Mouse (Mus musculus): ENCODE data around the gene Chn2.

The Chn2 gene

GRCm38 (mm10) chr6:54118897-54119296, 79.5 kb downstream of the Chn2 start:
- no peak for DNase-seq (ENCODE audit: low spot score in 2 of 2)

GRCm38 (mm10) chr6:54119461-54119860, 80.1 kb downstream of the Chn2 start:
- DNase-seq (ENCODE audit: low spot score in 2 of 2): no peak

GRCm38 (mm10) chr6:54119885-54120666, 80.7 kb downstream of the Chn2 start:
- DNase-seq (ENCODE audit: low spot score in 2 of 2): no peak

DNA sequence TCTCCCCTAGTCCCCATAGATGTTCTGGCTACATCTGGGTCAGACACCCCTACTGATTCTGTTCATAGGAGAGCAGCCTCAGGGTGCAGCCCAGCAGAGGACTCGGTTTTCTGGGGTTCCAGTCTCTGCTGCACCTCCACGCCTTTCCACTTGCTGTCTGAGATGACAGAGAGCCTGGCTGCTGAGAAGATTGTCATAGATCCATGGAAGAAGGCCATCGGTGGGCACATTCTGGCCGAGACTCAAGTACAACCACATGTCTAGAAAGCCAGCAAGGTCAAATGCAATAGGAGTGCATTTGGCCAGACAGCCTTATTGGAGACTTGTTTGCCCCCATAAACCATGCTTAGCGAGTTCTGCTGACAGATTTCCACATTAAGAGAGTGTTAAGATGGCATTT, 81.5 kb downstream of the Chn2 start:
- DNase-seq (ENCODE audit: low spot score in 2 of 2): no peak

- no peak for DNase-seq (ENCODE audit: low spot score in 2 of 2)
Observed at GRCm38 (mm10) chr6:54124519-54124918, 85.2 kb downstream of the Chn2 start.

DNA sequence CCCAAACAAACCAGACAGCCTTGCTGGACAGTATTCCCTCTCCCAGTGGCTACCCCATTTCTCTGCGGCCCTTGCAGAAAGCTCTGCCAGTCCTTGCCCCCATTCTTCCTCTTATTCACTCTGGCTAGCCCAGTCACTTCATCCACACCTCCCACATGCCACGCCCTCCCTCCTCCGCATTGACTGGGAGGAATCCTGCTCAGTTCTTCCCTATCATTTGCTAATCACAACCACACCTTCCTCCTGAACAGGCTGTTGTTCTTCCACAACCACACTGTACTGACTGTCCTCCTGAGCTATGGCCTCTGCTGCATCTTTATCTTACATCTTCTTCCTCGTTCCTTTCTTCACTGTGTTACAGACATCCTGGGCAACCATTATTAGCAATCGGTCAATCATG, 86.2 kb downstream of the Chn2 start:
- DNase-seq (ENCODE audit: low spot score in 2 of 2): no peak

GRCm38 (mm10) chr6:54126225-54126992, 87.1 kb downstream of the Chn2 start:
- DNase-seq (ENCODE audit: low spot score in 2 of 2): no peak

GRCm38 (mm10) chr6:54126993-54127697, 87.8 kb downstream of the Chn2 start:
- DNase-seq (ENCODE audit: low spot score in 2 of 2): no peak

GRCm38 (mm10) chr6:54128702-54129101, 89.3 kb downstream of the Chn2 start:
- no peak for DNase-seq (ENCODE audit: low spot score in 2 of 2)

DNA sequence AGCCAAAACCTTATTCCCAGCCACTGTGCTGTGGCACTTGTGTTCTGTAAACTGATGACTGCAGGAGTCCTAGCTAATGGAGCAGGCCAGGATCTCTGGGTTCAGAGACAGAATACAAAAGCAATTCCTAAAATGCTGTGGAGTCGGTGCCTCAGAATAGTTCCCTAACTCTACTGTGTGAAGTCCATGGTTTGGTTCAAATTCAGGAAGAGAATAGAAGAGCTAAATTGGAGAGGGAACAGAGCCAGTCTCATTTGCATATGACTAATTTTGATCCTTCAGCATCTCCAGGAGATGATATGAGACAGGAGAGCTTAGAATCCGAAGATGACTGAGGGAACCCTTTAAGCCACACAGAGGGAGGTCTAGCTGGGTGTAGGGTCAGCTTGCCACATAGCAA, 90.2 kb downstream of the Chn2 start:
- DNase-seq (ENCODE audit: low spot score in 2 of 2): no peak

DNA sequence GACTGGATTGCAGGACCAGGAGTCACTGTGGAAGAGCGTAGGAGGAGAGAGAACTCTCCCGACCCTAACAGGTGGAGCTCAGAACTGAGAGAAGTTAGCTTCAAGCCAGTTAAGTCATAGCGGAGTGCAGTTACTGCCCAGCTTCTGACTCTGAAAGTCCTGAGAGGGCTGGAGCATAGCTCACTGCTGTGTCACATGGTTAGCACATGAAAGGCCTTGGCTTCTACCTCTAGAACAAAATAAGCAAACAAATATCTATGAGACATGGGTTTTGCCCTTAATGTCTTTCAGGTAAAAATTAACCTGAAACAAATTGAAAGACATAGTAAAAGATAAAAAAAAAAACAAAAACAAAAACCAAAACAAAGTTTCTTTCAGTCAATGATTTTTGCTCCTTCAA, 91.5 kb downstream of the Chn2 start:
- no peak for DNase-seq (ENCODE audit: low spot score in 2 of 2)

DNA sequence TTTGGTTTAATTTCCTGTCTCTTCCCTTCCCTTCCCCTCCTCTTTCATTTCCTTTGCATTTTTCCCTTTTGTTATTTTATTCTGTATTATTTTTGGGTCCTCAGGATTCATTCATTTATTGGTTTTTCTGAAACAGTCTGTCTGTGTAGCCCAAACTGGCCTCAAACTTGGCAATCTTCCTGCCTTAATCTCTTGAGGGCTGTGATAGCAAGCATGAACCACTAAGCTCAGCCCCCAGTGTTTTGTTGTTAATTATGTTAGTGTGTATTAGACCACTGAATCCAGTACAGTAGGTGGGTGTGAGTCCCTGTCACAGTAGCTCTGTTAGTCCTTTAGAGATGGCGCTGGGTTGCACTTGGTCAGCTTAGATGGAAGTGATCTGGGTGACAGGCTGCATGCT, 93.2 kb downstream of the Chn2 start:
- no peak for DNase-seq (ENCODE audit: low spot score in 2 of 2)

GRCm38 (mm10) chr6:54133231-54133630, 93.9 kb downstream of the Chn2 start:
- DNase-seq (ENCODE audit: low spot score in 2 of 2): no peak

DNA sequence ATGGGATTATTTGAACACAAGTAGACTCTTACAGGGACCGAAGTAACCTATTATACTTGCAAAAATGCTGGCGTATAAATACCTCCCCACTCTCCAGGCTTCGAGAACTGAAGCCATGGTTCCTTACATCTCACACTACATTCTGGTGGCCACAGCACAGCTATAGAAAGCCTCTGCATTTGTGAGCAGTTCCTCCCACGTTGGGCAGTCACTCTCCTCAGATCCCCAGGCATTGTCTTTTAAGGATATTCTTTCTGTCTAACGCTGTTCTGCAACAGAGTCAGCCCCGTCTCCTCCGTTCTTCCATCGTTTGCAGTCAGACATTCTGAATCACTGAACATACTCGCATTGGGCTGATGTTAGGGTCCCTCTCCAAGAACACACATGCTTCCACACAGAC, 98.8 kb downstream of the Chn2 start:
- no peak for DNase-seq (ENCODE audit: low spot score in 2 of 2)

DNA sequence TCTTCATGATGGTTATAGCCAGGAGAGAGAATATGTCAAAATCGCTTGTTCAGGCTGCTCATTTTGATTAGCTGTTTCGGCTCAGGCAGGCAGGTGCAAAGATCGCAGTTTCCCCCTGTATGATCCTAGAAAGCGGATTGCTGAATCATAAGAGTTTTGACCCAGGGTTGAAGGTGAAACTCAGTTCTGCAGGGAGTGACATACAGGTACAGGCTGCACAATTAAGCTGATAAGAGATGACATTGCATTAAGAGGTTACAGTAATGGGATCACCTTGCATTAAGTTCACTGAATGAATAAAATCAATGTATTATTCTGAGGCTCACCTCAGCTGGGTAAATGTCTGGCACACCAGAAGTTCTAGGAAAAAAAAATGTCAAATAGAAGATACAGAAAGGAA, 101.1 kb downstream of the Chn2 start:
- no peak for DNase-seq (ENCODE audit: low spot score in 2 of 2)

DNA sequence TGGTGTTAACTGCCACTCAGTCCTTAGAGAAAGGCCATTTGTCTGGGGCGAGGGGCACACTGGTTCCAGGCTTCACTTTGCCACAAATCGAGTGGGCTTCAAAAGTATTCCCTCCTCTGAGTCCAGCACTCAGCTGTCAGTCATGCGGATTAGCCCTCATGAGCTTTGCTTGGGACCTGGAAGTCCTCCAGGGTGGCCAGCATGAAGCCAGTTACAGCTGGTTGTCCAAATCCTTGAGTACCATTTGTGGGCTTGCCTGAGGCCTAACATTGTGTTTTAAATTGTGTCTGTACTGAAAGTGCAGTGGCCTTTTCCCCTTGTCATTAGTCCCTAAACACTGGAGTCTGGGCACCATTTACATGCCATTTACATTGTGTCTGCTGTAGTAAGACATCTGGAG, 101.8 kb downstream of the Chn2 start:
- DNase-seq (ENCODE audit: low spot score in 2 of 2): no peak

- no peak for DNase-seq (ENCODE audit: low spot score in 2 of 2)
Observed at GRCm38 (mm10) chr6:54142848-54143651, 103.7 kb downstream of the Chn2 start.

DNA sequence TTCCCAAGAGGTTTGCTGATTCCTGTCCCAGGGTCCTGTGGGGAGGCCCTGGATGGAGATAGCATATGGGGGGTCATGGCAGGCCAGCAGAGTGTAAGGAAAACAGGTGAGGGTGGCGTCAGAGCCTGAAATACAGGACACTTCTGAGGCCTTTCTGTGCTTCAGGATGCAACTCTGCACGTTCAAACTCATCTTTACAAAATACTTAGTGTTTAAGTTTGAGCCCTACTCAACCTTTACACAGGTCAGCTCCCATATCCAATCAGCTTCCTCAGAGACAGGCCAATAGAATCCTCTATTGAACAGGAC, 104.3 kb downstream of the Chn2 start:
- DNase-seq (ENCODE audit: low spot score in 2 of 2): no peak

GRCm38 (mm10) chr6:54148844-54149526, 109.6 kb downstream of the Chn2 start:
- DNase-seq (ENCODE audit: low spot score in 2 of 2): no peak

DNA sequence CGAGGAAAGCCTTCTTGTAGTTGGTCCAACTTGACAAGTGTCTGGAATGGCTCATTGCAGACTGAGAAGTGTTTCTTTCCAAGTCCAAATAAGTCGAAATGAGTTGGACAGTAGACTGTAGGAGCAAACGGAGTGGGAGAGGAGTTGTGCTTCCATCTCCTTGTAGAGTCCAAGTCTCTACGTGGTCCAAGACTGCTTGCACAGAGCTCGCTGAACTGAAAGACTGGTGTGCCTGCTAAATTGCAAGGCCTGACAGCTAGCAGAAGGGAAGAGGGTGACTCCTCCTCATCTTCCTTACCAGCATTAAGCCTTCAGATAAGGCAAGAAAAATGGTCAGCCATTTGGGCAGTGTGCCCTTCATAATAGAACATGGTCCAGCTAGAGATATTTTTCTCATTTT, 111.5 kb downstream of the Chn2 start:
- no peak for DNase-seq (ENCODE audit: low spot score in 2 of 2)

GRCm38 (mm10) chr6:54151443-54152241, 112.3 kb downstream of the Chn2 start:
- DNase-seq (ENCODE audit: low spot score in 2 of 2): no peak

Data from right cerebral cortex, adult 2 months (tissue).